Mouse (Mus musculus): ENCODE data around the gene Onecut3.

Gene Onecut3

DNA sequence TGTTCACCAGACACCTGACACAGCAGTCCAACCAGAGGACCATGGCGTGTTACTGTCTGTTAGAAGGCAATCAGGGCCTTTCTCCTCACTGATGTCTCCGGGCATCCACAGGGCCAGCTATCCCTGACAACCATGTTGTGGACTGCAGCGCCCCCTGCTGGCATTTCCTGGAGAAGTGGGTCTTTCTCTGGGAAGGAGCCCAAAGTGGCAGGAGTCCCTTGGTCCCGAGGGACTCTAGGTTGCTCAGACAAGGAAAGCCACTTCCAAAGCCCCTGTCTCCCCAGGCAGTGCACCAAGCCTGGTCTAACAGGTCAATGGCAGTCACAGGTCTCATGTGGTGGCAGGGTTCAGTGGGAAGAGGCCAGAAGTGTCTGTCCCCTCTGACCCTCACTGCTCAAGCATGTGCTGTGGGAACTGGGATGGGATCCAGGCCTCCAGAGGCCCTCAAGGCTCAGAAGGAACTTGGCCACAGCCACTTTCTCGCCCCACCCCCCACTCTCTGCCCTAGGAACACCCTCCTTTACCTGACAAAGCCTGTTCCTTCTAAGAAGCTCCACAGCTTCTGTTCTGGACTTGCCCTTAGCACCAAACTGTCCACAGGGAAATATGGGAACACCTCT lies 62.8 kb downstream of the Onecut3 start:
- DNase-seq: peak; percentile 79

DNA sequence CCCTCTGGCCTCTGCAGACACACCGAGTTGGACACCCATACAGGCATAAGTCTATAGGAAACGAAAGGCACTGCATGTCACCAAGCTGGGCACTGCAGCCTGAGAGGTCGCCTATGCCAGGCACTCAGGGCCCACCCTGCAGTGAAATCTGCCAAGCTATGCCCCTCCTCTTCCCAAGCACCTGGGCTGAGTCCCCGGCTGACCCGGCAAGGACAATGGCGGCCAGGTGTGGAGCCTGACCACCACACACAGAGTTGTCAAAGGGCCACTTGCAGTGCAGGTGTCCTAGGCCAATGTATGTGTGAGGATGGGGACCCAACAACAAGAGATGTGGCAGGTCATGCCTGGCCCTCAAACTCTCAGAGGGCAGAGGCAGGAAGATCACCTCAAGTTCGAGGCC lies 64.8 kb downstream of the Onecut3 start:
- no peak for DNase-seq

DNA sequence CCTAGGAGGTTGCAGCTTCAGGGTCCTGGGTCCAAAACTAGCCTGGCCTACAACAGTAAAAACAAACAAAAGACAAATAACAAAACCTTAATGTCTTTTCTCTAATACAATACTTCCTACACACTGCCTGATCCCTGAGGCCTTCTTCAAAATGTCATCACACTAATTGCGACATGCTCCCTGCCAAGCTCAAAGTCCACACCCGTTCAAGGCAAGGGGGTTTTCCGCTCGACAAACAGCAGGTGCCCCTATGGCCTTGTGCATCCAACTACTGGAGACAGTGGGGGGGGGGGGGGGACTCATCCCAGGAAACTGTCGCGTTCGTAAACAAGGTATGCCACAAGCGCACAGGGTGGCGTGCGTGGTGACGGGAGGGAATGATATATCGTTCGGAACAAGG lies 66.0 kb downstream of the Onecut3 start:
- DNase-seq: no peak

DNA sequence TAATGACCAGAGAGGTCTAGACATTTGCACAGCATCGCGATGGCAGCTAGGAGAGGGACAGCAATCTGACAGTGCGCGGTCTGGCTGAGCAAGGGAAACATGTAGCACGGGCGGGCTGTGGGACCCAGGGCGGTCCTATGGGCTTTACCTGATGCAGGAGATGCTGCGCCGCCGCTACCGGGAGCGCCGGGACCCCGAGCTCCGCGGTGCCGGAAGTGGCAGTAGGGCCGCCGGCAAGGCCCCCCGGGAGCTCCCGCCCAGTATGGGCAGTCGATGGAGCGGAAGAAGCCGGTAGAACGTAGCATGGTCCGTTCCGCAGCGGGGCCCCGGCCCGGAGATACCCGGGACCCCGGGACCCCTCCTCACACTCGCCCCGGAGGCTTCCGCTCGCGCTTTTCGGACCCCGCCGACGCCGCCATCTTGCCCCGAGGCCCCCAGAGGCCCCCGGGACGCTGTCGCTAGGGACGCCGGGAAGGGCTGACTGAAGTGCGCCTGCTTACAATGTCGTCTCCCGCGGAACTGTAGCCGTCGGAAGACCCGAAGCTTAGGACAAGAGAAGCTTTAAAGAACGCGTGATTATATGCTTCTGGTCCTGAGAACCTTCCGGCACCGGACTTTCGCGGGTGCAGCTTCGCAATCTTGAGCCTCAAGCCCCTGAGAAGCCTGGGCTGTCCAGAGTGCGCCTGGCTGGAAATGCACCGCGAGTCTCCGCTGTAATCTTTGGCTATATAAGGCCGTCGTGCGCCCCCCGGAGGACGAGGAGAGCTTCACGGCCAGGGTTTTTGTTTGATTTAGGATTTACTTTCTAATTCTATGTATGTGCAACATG lies 66.7 kb downstream of the Onecut3 start, which contains the start of gene Rexo1:
Rexo1 (minus strand) TSS at position 445 of the 829 bp plus-strand sequence.
- peak; percentile 97 for DNase-seq

DNA sequence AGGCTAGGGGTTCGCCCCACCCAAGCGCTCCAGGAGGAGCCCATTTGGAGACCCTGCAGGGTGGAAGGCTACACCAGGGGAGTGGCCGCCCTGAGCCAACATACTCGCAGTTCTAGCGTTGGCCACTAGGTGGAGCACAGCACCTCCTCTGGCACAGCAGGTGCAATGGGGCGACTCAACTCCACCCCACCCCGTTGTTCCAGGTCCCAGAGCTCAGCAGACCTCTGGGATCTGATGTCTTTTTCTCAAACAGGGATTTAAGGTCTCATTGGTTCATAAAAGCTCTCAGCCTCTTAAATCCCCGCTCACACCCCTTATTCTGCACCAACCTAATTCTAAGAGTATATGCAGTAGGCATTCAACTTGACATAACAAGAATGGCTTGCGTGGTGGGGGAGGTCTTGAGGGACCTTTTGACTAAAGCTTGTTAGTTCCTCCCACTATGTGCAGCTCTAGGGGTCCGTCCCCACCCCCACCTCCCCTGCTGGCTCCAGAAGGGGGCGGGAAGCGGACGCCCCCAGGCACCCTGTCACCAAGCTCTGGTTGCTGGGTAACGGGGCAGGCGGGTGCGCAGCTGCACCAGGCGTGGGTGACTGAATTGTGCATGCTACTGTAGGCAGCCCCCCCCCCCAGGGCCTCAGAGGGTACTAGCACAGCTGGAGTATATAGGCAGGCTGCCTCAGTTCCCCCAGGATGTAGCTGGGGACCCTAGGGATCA lies 71.9 kb downstream of the Onecut3 start:
- peak; percentile 85 for DNase-seq
